23 mouse cellular contexts compared by ENCODE assay signal in the genomic region with DNA sequence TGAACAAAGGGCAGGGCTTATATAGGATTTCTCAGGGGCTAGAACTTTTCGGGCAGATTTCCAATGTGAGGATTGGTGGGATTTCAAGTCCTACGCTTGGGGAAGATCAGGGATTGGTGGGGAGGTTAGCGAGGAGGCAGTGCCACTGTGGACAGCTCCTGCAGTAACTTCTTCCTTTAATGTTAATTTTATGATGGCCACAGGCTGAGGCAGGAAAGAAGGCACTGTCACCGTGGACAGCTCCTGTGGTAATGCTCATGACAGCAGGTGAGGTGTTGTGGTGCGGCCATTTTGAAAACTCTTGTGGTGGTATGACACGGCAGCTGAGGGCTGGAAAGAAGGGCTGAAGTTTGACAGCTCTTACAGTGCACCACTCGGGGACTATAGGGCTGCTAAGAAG. TPM values are rescaled to one million over a fixed set of nuclear protein-coding genes. Genes with fewer than 3 reads are reported as not detected.
DNase-seq lines count a peak whose midpoint lies in the region; ATAC-seq and TF ChIP-seq lines count a peak whose summit lies in the region.
"Had no signal": no experiment of that assay in that cellular context is flagged by ENCODE, and none has a peak within 500 bp of the region (broad histone marks: within the 10 kb centered on the region; RNA-seq: fewer than 3 reads in every experiment).

No protein-coding gene starts in this region.

- H3K36me3 ChIP-seq in neural tube, embryonic 13.5 days = no peaks in the 10 kb centered on the region
- H3K36me3 ChIP-seq in neural tube, embryonic 15.5 days = no peaks in the 10 kb centered on the region
- H3K36me3 ChIP-seq in MEL (ENCODE audit: control insufficient read depth in 1 of 2, insufficient read depth in 2 of 2, low read length in 2 of 2) = peaks cover 0 to 26% of the 10 kb centered on the region in 2 experiments; a peak in 2 of 4 replicates
- no peaks in the 10 kb centered on the region for H3K36me3 ChIP-seq in myocyte (ENCODE audit: control insufficient read depth, insufficient read depth)
- H3K36me3 ChIP-seq: heart, embryonic 10.5 days; hindbrain, embryonic 12.5 days; hindbrain, embryonic 15.5 days had no signal

- H3K79me2 ChIP-seq in MEL (ENCODE audit: control insufficient read depth, insufficient read depth, low read length, poor library complexity) = peaks cover 29% of the 10 kb centered on the region
- H3K79me2 ChIP-seq in myocyte (ENCODE audit: control insufficient read depth, insufficient read depth) = peaks cover 18% of the 10 kb centered on the region

- no peak overlapping the region for H3K4me2 ChIP-seq in neural tube, embryonic 13.5 days
- H3K4me2 ChIP-seq in neural tube, embryonic 15.5 days = no peak overlapping the region
- no peak overlapping the region for H3K4me2 ChIP-seq in myocyte (ENCODE audit: low read depth)
- H3K4me2 ChIP-seq: heart, embryonic 13.5 days; hindbrain, embryonic 12.5 days; hindbrain, embryonic 15.5 days had no signal

- peaks cover 32% of the 10 kb centered on the region for H3K4me1 ChIP-seq in neural tube, embryonic 13.5 days (replicated peaks)
- H3K4me1 ChIP-seq in neural tube, embryonic 15.5 days = peaks cover 33% of the 10 kb centered on the region
- H3K4me1 ChIP-seq in MEL (ENCODE audit: control insufficient read depth in 1 of 2, insufficient read depth in 2 of 2, low read length in 2 of 2) = peaks cover 20 to 24% of the 10 kb centered on the region in 2 experiments

- no peak for TF ChIP-seq RAD21 in MEL (IDR thresholded peaks at IDR 0.05; ENCODE audit: low read depth, low read length)

- peak; percentile 62 for DNase-seq in MEL (ENCODE audit: low read depth, low spot score)
- no peak for DNase-seq in thymus, postnatal 4 days
- DNase-seq: adrenal gland, postnatal 10 days; adrenal gland, postnatal 36 days; B cell, adult 2 months; cerebellum, adult 18-20 months; cerebellum, adult 9-10 months; cerebellum, postnatal 14 days; forebrain, postnatal 0 days; gastrocnemius, postnatal 25 days; heart, adult 2 months; heart, postnatal 14 days had no signal

- no peak for TF ChIP-seq POLR2A in MEL (IDR thresholded peaks at IDR 0.05; ENCODE audit: control insufficient read depth in 1 of 2, insufficient read depth in 1 of 2, low read depth in 1 of 2, low read length in 2 of 2, poor library complexity in 1 of 2)
- no peak for TF ChIP-seq POLR2A in myocyte (IDR thresholded peaks at IDR 0.05; ENCODE audit: insufficient read length, low read depth)

- no peak overlapping the region for H3K27ac ChIP-seq in neural tube, embryonic 13.5 days (replicated peaks)
- no peak overlapping the region for H3K27ac ChIP-seq in neural tube, embryonic 15.5 days (replicated peaks)
- no peak overlapping the region for H3K27ac ChIP-seq in MEL (ENCODE audit: control insufficient read depth, low read depth, low read length)
- H3K27ac ChIP-seq: heart, adult 2 months; heart, embryonic 10.5 days; heart, embryonic 13.5 days; hindbrain, embryonic 12.5 days; hindbrain, embryonic 15.5 days had no signal

- no peak for TF ChIP-seq CTCF in MEL (IDR thresholded peaks at IDR 0.05 in 2 of 3, conservative IDR thresholded peaks at IDR 0.05 in 1 of 3; ENCODE audit: control insufficient read depth in 1 of 3, insufficient read depth in 1 of 3, low read depth in 2 of 3, low read length in 3 of 3, poor library complexity in 1 of 3, severe bottlenecking in 1 of 3)

- H3K27me3 ChIP-seq in neural tube, embryonic 13.5 days = no peaks in the 10 kb centered on the region; the same call in 1 of the 2 replicates
- H3K27me3 ChIP-seq in neural tube, embryonic 15.5 days (replicated peaks) = no peaks in the 10 kb centered on the region
- H3K27me3 ChIP-seq in MEL (ENCODE audit: control insufficient read depth in 1 of 2, insufficient read depth in 2 of 2, low read length in 2 of 2) (no peaks in the 10 kb centered on the region), myocyte (ENCODE audit: control insufficient read depth, insufficient read depth, insufficient read length) (no peaks in the 10 kb centered on the region)
- H3K27me3 ChIP-seq: hindbrain, embryonic 12.5 days; hindbrain, embryonic 15.5 days had no signal

- WGBS in neural tube, embryonic 13.5 days = 78% methylated on average over 7 of the region's 7 CpGs
- 78% methylated on average over 7 of the region's 7 CpGs for WGBS in neural tube, embryonic 15.5 days

- H3K9ac ChIP-seq in neural tube, embryonic 13.5 days = 0 out of 2 replicates have a peak overlapping the region, but pooled peaks have one; percentile 12
- no peak overlapping the region for H3K9ac ChIP-seq in neural tube, embryonic 15.5 days (replicated peaks)
- H3K9ac ChIP-seq in MEL (ENCODE audit: control insufficient read depth, low read depth, low read length, poor library complexity, severe bottlenecking) = no peak overlapping the region
- H3K9ac ChIP-seq: forebrain, postnatal 0 days; heart, embryonic 13.5 days; hindbrain, embryonic 12.5 days; hindbrain, embryonic 15.5 days had no signal

- H3K9me3 ChIP-seq in neural tube, embryonic 13.5 days = no peaks in the 10 kb centered on the region
- H3K9me3 ChIP-seq in neural tube, embryonic 15.5 days (replicated peaks) = no peaks in the 10 kb centered on the region
- no peaks in the 10 kb centered on the region for H3K9me3 ChIP-seq in MEL (replicated peaks; ENCODE audit: insufficient read depth, low read length)
- H3K9me3 ChIP-seq: G1E; heart, embryonic 10.5 days; heart, embryonic 13.5 days; hindbrain, embryonic 12.5 days; hindbrain, embryonic 15.5 days had no signal

- TF ChIP-seq EP300 in MEL (IDR thresholded peaks at IDR 0.05; ENCODE audit: low read depth in 1 of 2, low read length in 2 of 2) = no peak

- H3ac ChIP-seq in myocyte (ENCODE audit: control insufficient read depth, insufficient read length) = no peak overlapping the region

- H3K4me3 ChIP-seq in neural tube, embryonic 13.5 days = no peak overlapping the region
- no peak overlapping the region for H3K4me3 ChIP-seq in neural tube, embryonic 15.5 days (replicated peaks)
- H3K4me3 ChIP-seq in MEL (ENCODE audit: control insufficient read depth in 1 of 2, insufficient read depth in 1 of 2, low read depth in 2 of 2, low read length in 2 of 2) = no peak overlapping the region
- no peak overlapping the region for H3K4me3 ChIP-seq in myocyte
- H3K4me3 ChIP-seq: heart, adult 2 months; heart, embryonic 10.5 days; heart, embryonic 13.5 days; hindbrain, embryonic 12.5 days; hindbrain, embryonic 15.5 days had no signal

- ATAC-seq in neural tube, embryonic 13.5 days (ENCODE audit: low read depth) = no peak
- ATAC-seq in neural tube, embryonic 15.5 days (ENCODE audit: low FRiP score) = no peak
- no peak for ATAC-seq in erythroid progenitor cell, adult 5-6 weeks (replicated peaks; ENCODE audit: low FRiP score, poor library complexity, severe bottlenecking)
- ATAC-seq: forebrain, embryonic 14.5 days; forebrain, postnatal 0 days; intestine, postnatal 0 days had no signal

TF ChIP-seq in MEL, 35 proteins besides CTCF, POLR2A, EP300 and RAD21 (continues in another document):
- TF ChIP-seq MYB (IDR thresholded peaks at IDR 0.05; ENCODE audit: low read depth, low read length) (no peak), GABPA (IDR thresholded peaks at IDR 0.05; ENCODE audit: low read depth, low read length) (no peak), MXI1 (IDR thresholded peaks at IDR 0.05; ENCODE audit: low read depth, low read length) (peak; percentile 96), ETS1 (IDR thresholded peaks at IDR 0.05; ENCODE audit: low read depth, low read length) (0 out of 2 replicates have a peak, but pooled peaks have one; percentile 17), GATA1 (IDR thresholded peaks at IDR 0.05; ENCODE audit: low read depth, low read length) (no peak)

TF ChIP-seq in myocyte, 11 proteins besides CTCF, POLR2A, EP300 and RAD21:
- TF ChIP-seq MYOD1 (IDR thresholded peaks at IDR 0.05; ENCODE audit: control insufficient read depth in 1 of 3, insufficient read length in 2 of 3, low read depth in 2 of 3) (peak in 2 of 3 experiments; percentile 16 to 32), CEBPB (IDR thresholded peaks at IDR 0.05; ENCODE audit: insufficient read depth, poor library complexity, severe bottlenecking) (no peak), REST (IDR thresholded peaks at IDR 0.05; ENCODE audit: insufficient read depth, insufficient read length) (peak; percentile 68)

RNA-seq across cellular contexts. Expression of gene Ube2q1, which starts 3.8 kb away (rescaled TPM):
- 14.3 and 15.2 TPM in 2 replicates for polyA plus RNA-seq in neural tube, embryonic 13.5 days (2015; fragmentation: Nextera tagmentation; extraction: Ambion mirVana)
- polyA plus RNA-seq in neural tube, embryonic 15.5 days (2015; fragmentation: Nextera tagmentation; extraction: Ambion mirVana) = 10.8 and 11.1 TPM in 2 replicates
- total RNA-seq in MEL (2012; rRNA removed) = 72.6 and 73.8 TPM in 2 replicates
- polyA plus RNA-seq in MEL (2012; ENCODE audit: insufficient read depth in 1 of 2, insufficient read length in 2 of 2, low read depth in 1 of 2, low replicate concordance in 2 of 2, missing spikeins in 1 of 2) (100 to 1,000 TPM in 1 of 2 experiments, 10 to 100 TPM in 1; 89.0 to 162 TPM), myocyte (2012; fragmentation: generic; extraction: Trizol) (39.8 TPM)
- 19.1 and 23.1 TPM in 2 replicates for total RNA-seq in erythroid progenitor cell, adult 5-6 weeks (2015; ENCODE audit: low replicate concordance)
- total RNA-seq in erythroid progenitor cell, adult 5-6 weeks (2017; ENCODE audit: low replicate concordance) = 13.3 and 17.6 TPM in 2 replicates

RNA-seq across cellular contexts. Expression of gene Chrnb2, which starts 5.2 kb away (rescaled TPM):
- 27.0 and 27.4 TPM in 2 replicates for polyA plus RNA-seq in neural tube, embryonic 13.5 days (2015; fragmentation: Nextera tagmentation; extraction: Ambion mirVana)
- polyA plus RNA-seq in neural tube, embryonic 15.5 days (2015; fragmentation: Nextera tagmentation; extraction: Ambion mirVana) = 18.9 and 22.5 TPM in 2 replicates
- total RNA-seq in MEL (2012; rRNA removed) = 0.98 and 1.6 TPM in 2 replicates
- polyA plus RNA-seq in MEL (2012; ENCODE audit: insufficient read depth in 1 of 2, insufficient read length in 2 of 2, low read depth in 1 of 2, low replicate concordance in 2 of 2, missing spikeins in 1 of 2) (1 to 10 TPM in 1 of 2 experiments, not detected in 1; 4.0 TPM), myocyte (2012; fragmentation: generic; extraction: Trizol) (0.42 TPM)
- total RNA-seq in erythroid progenitor cell, adult 5-6 weeks (2015; ENCODE audit: low replicate concordance) = not detected in 2 replicates
- 0.13 and 0.23 TPM in 2 replicates for total RNA-seq in erythroid progenitor cell, adult 5-6 weeks (2017; ENCODE audit: low replicate concordance)

RNA-seq across cellular contexts. Expression of gene Adar, which starts 54.8 kb away (rescaled TPM):
- 18.4 and 20.2 TPM in 2 replicates for polyA plus RNA-seq in neural tube, embryonic 13.5 days (2015; fragmentation: Nextera tagmentation; extraction: Ambion mirVana)
- 22.9 and 24.6 TPM in 2 replicates for polyA plus RNA-seq in neural tube, embryonic 15.5 days (2015; fragmentation: Nextera tagmentation; extraction: Ambion mirVana)
- 26.1 and 26.7 TPM in 2 replicates for total RNA-seq in MEL (2012; rRNA removed)
- polyA plus RNA-seq in MEL (2012; ENCODE audit: insufficient read depth in 1 of 2, insufficient read length in 2 of 2, low read depth in 1 of 2, low replicate concordance in 2 of 2, missing spikeins in 1 of 2) (100 to 1,000 TPM in 1 of 2 experiments, 10 to 100 TPM in 1; 45.1 to 124 TPM), myocyte (2012; fragmentation: generic; extraction: Trizol) (12.5 TPM)
- total RNA-seq in erythroid progenitor cell, adult 5-6 weeks (2015; ENCODE audit: low replicate concordance) = 36.0 and 68.1 TPM in 2 replicates
- total RNA-seq in erythroid progenitor cell, adult 5-6 weeks (2017; ENCODE audit: low replicate concordance) = 63.2 and 84.3 TPM in 2 replicates
